Mouse (Mus musculus): ENCODE data around the gene Sod1. TPM values are rescaled to one million over a fixed set of nuclear protein-coding genes. Genes with fewer than 3 reads are reported as not detected.

The Sod1 gene
- polyA plus RNA-seq, 1 experiment from 2014 or later, result 1,157 TPM

GRCm38 (mm10) chr16:90181673-90182072 lies 38.9 kb upstream of the Sod1 start:
- 83% methylated on average over 8 of the region's 8 CpGs for WGBS
- no peak overlapping the region for H3K9ac ChIP-seq (ENCODE audit: low read length)
- no peak overlapping the region for H3K4me3 ChIP-seq (ENCODE audit: control insufficient read depth in 1 of 2, insufficient read depth in 1 of 2, low read depth in 1 of 2, low read length in 2 of 2)
- H3K4me2 ChIP-seq (ENCODE audit: low read length), result no peak overlapping the region
- no peaks in the 10 kb centered on the region for H3K36me3 ChIP-seq (ENCODE audit: control insufficient read depth, insufficient read depth, low read length)
- ATAC-seq (ENCODE audit: insufficient number of reproducible peaks, insufficient read depth, low FRiP score, low read depth), result no peak
- peaks cover 0 to 5% of the 10 kb centered on the region in 2 experiments; a peak in 1 of 4 replicates for H3K4me1 ChIP-seq (ENCODE audit: control insufficient read depth in 2 of 2, insufficient read depth in 2 of 2, low read length in 2 of 2)
- no peak overlapping the region for H3K27ac ChIP-seq (replicated peaks in 1 of 2; ENCODE audit: control insufficient read depth in 1 of 2, insufficient read depth in 1 of 2, low read depth in 2 of 2, low read length in 2 of 2)
- no peaks in the 10 kb centered on the region for H3K27me3 ChIP-seq (ENCODE audit: control insufficient read depth, insufficient read depth, low read length)
- H3K9me3 ChIP-seq (ENCODE audit: control insufficient read depth, low read length), result no peaks in the 10 kb centered on the region

GRCm38 (mm10) chr16:90184135-90184534 lies 36.4 kb upstream of the Sod1 start:
- Histone ChIP-seq H3K27ac (replicated peaks in 1 of 2; ENCODE audit: control insufficient read depth in 1 of 2, insufficient read depth in 1 of 2, low read depth in 2 of 2, low read length in 2 of 2) (no peak overlapping the region), H3K9me3 (ENCODE audit: control insufficient read depth, low read length) (no peaks in the 10 kb centered on the region), H3K4me1 (ENCODE audit: control insufficient read depth in 2 of 2, insufficient read depth in 2 of 2, low read length in 2 of 2) (0 out of 4 replicates have a peak, but pooled peaks cover 0 to 2% of the 10 kb centered on the region in 2 experiments), H3K27me3 (ENCODE audit: control insufficient read depth, insufficient read depth, low read length) (no peaks in the 10 kb centered on the region), H3K4me3 (ENCODE audit: control insufficient read depth in 1 of 2, insufficient read depth in 1 of 2, low read depth in 1 of 2, low read length in 2 of 2) (no peak overlapping the region), H3K4me2 (ENCODE audit: low read length) (no peak overlapping the region), H3K36me3 (ENCODE audit: control insufficient read depth, insufficient read depth, low read length) (no peaks in the 10 kb centered on the region), H3K9ac (ENCODE audit: low read length) (no peak overlapping the region)
- 86% methylated on average over 6 of the region's 6 CpGs for WGBS
- no peak for ATAC-seq (ENCODE audit: insufficient number of reproducible peaks, insufficient read depth, low FRiP score, low read depth)

- H3K9ac ChIP-seq (ENCODE audit: low read length), result no peak overlapping the region
- 0 out of 4 replicates have a peak, but pooled peaks cover 0 to 2% of the 10 kb centered on the region in 2 experiments for H3K4me1 ChIP-seq (ENCODE audit: control insufficient read depth in 2 of 2, insufficient read depth in 2 of 2, low read length in 2 of 2)
- no peaks in the 10 kb centered on the region for H3K9me3 ChIP-seq (ENCODE audit: control insufficient read depth, low read length)
- 43% methylated on average over 8 of the region's 8 CpGs for WGBS
- no peak overlapping the region for H3K4me3 ChIP-seq (ENCODE audit: control insufficient read depth in 1 of 2, insufficient read depth in 1 of 2, low read depth in 1 of 2, low read length in 2 of 2)
- no peak overlapping the region for H3K4me2 ChIP-seq (ENCODE audit: low read length)
- no peak overlapping the region for H3K27ac ChIP-seq (replicated peaks in 1 of 2; ENCODE audit: control insufficient read depth in 1 of 2, insufficient read depth in 1 of 2, low read depth in 2 of 2, low read length in 2 of 2)
- H3K36me3 ChIP-seq (ENCODE audit: control insufficient read depth, insufficient read depth, low read length), result no peaks in the 10 kb centered on the region
- H3K27me3 ChIP-seq (ENCODE audit: control insufficient read depth, insufficient read depth, low read length), result no peaks in the 10 kb centered on the region
- ATAC-seq (ENCODE audit: insufficient number of reproducible peaks, insufficient read depth, low FRiP score, low read depth), result no peak
Observed at GRCm38 (mm10) chr16:90185928-90186588, 34.5 kb upstream of the Sod1 start.

DNA sequence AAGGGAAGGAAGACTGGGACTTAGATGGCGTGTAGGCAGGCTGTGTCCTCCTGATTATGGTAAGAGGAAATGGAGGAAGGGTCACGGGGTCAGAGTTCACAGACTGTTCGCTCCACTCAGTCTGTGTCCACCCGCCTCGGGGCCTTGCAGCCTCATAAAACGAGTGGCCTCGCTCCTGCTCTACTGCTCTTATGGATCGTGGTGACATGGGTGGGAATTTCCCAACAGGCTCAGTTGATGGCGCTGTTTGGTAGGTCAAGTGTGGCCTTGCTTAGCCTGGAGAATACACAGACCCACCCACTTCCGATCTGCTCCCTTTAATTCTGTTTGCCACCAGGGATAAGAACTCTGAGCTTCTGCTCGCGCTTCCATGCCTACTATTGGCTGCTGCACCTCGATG lies 33.1 kb upstream of the Sod1 start:
- Histone ChIP-seq H3K4me3 (ENCODE audit: control insufficient read depth in 1 of 2, insufficient read depth in 1 of 2, low read depth in 1 of 2, low read length in 2 of 2) (no peak overlapping the region), H3K27ac (replicated peaks in 1 of 2; ENCODE audit: control insufficient read depth in 1 of 2, insufficient read depth in 1 of 2, low read depth in 2 of 2, low read length in 2 of 2) (no peak overlapping the region), H3K27me3 (ENCODE audit: control insufficient read depth, insufficient read depth, low read length) (no peaks in the 10 kb centered on the region), H3K4me2 (ENCODE audit: low read length) (no peak overlapping the region), H3K9ac (ENCODE audit: low read length) (no peak overlapping the region), H3K36me3 (ENCODE audit: control insufficient read depth, insufficient read depth, low read length) (no peaks in the 10 kb centered on the region), H3K4me1 (ENCODE audit: control insufficient read depth in 2 of 2, insufficient read depth in 2 of 2, low read length in 2 of 2) (0 out of 4 replicates have a peak, but pooled peaks cover 0 to 2% of the 10 kb centered on the region in 2 experiments), H3K9me3 (ENCODE audit: control insufficient read depth, low read length) (no peaks in the 10 kb centered on the region)
- ATAC-seq (ENCODE audit: insufficient number of reproducible peaks, insufficient read depth, low FRiP score, low read depth), result peak; percentile 49; the same call in 1 of the 2 replicates
- WGBS, result 28% methylated on average over 13 of the region's 13 CpGs

GRCm38 (mm10) chr16:90191289-90191688 lies 29.3 kb upstream of the Sod1 start:
- H3K4me1 ChIP-seq (ENCODE audit: control insufficient read depth in 2 of 2, insufficient read depth in 2 of 2, low read length in 2 of 2), result 0 out of 4 replicates have a peak, but pooled peaks cover 0 to 2% of the 10 kb centered on the region in 2 experiments
- no peaks in the 10 kb centered on the region for H3K9me3 ChIP-seq (ENCODE audit: control insufficient read depth, low read length)
- no peaks in the 10 kb centered on the region for H3K27me3 ChIP-seq (ENCODE audit: control insufficient read depth, insufficient read depth, low read length)
- no peak overlapping the region for H3K4me3 ChIP-seq (ENCODE audit: control insufficient read depth in 1 of 2, insufficient read depth in 1 of 2, low read depth in 1 of 2, low read length in 2 of 2)
- no peak for ATAC-seq (ENCODE audit: insufficient number of reproducible peaks, insufficient read depth, low FRiP score, low read depth)
- no peak overlapping the region for H3K4me2 ChIP-seq (ENCODE audit: low read length)
- H3K9ac ChIP-seq (ENCODE audit: low read length), result no peak overlapping the region
- H3K27ac ChIP-seq (replicated peaks in 1 of 2; ENCODE audit: control insufficient read depth in 1 of 2, insufficient read depth in 1 of 2, low read depth in 2 of 2, low read length in 2 of 2), result no peak overlapping the region
- WGBS, result 75% methylated on average over 6 of the region's 6 CpGs
- no peaks in the 10 kb centered on the region for H3K36me3 ChIP-seq (ENCODE audit: control insufficient read depth, insufficient read depth, low read length)

DNA sequence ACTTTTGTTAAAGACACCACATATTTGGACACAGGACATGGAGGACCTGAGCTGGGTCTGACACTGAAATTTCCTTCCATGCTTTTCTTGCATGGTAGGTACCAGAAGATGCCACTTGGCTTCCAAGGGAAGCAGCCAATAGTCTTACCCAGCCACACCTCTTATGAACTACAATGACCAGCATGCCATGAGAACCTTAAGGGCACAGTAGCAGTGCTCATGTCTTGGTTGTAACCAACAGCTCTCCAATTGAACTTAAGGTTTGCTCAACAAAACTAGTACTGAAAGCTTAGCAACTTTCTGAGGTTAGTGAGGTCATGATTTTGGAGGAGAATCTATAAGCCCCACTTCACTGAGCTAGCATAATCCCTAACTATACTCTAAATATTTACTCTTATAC lies 26.8 kb upstream of the Sod1 start:
- H3K4me3 ChIP-seq (ENCODE audit: control insufficient read depth in 1 of 2, insufficient read depth in 1 of 2, low read depth in 1 of 2, low read length in 2 of 2), result no peak overlapping the region
- no peak for ATAC-seq (ENCODE audit: insufficient number of reproducible peaks, insufficient read depth, low FRiP score, low read depth)
- H3K27ac ChIP-seq (replicated peaks in 1 of 2; ENCODE audit: control insufficient read depth in 1 of 2, insufficient read depth in 1 of 2, low read depth in 2 of 2, low read length in 2 of 2), result no peak overlapping the region
- no peaks in the 10 kb centered on the region for H3K27me3 ChIP-seq (ENCODE audit: control insufficient read depth, insufficient read depth, low read length)
- no peak overlapping the region for H3K4me2 ChIP-seq (ENCODE audit: low read length)
- no peak overlapping the region for H3K9ac ChIP-seq (ENCODE audit: low read length)
- no peaks in the 10 kb centered on the region for H3K9me3 ChIP-seq (ENCODE audit: control insufficient read depth, low read length)
- H3K36me3 ChIP-seq (ENCODE audit: control insufficient read depth, insufficient read depth, low read length), result no peaks in the 10 kb centered on the region
- peaks cover 11 to 16% of the 10 kb centered on the region in 2 experiments for H3K4me1 ChIP-seq (ENCODE audit: control insufficient read depth in 2 of 2, insufficient read depth in 2 of 2, low read length in 2 of 2)

- H3K27ac ChIP-seq (replicated peaks in 1 of 2; ENCODE audit: control insufficient read depth in 1 of 2, insufficient read depth in 1 of 2, low read depth in 2 of 2, low read length in 2 of 2), result peak overlapping the region in 1 of 2 experiments; percentile 71; a peak in 2 of 4 replicates
- 58% methylated on average over 7 of the region's 7 CpGs for WGBS
Observed at GRCm38 (mm10) chr16:90196688-90197240, 23.8 kb upstream of the Sod1 start.

More at GRCm38 (mm10) chr16:90196688-90197240, 23.8 kb upstream of the Sod1 start:
- peak overlapping the region; percentile 59 for H3K4me2 ChIP-seq (ENCODE audit: low read length)
- H3K27me3 ChIP-seq (ENCODE audit: control insufficient read depth, insufficient read depth, low read length), result no peaks in the 10 kb centered on the region
- no peak overlapping the region for H3K9ac ChIP-seq (ENCODE audit: low read length)
- no peaks in the 10 kb centered on the region for H3K36me3 ChIP-seq (ENCODE audit: control insufficient read depth, insufficient read depth, low read length)
- no peaks in the 10 kb centered on the region for H3K9me3 ChIP-seq (ENCODE audit: control insufficient read depth, low read length)
- no peak overlapping the region for H3K4me3 ChIP-seq (ENCODE audit: control insufficient read depth in 1 of 2, insufficient read depth in 1 of 2, low read depth in 1 of 2, low read length in 2 of 2)
- ATAC-seq (ENCODE audit: insufficient number of reproducible peaks, insufficient read depth, low FRiP score, low read depth), result no peak
- peaks cover 13 to 20% of the 10 kb centered on the region in 2 experiments for H3K4me1 ChIP-seq (ENCODE audit: control insufficient read depth in 2 of 2, insufficient read depth in 2 of 2, low read length in 2 of 2)
